Mouse (Mus musculus) forebrain, embryonic 11.5 days (tissue): ENCODE measurements around the gene Tomm7. TPM values are rescaled to one million over a fixed set of nuclear protein-coding genes. Genes with fewer than 3 reads are reported as not detected.
"Not testable (repeated sequence)": the region's sequence is repeated elsewhere in the genome, so short reads cannot be mapped to it uniquely, and the experiment has no call there.

ENCODE experiments used
- ATAC-seq: fragments of 200-750 bp; cut with Nextera tagmentation; replicated peaks from 2 replicates; pipeline ENCODE4 v1.8.0; 2017; ENCODE audit warnings: moderate TSS enrichment; ENCODE audit not compliant: low FRiP score
- DNase-seq: peaks from one replicate; pipeline ENCODE4 v3.0.0-alpha.2; 2017; ENCODE audit warnings: low spot score
- H3K27ac ChIP-seq: fragments of 300-500 bp; sonication (generic); 2 replicates; pipeline ENCODE4 v1.5.1; 2014; ENCODE audit warnings: low read depth, low read length
- H3K27me3 ChIP-seq: fragments of 300-500 bp; sonication (generic); 2 replicates; pipeline ENCODE4 v1.6.1; 2014; ENCODE audit warnings: mild to moderate bottlenecking, low read length, mixed read lengths; ENCODE audit not compliant: control insufficient read depth, insufficient read depth
- H3K36me3 ChIP-seq: fragments of 300-500 bp; sonication (generic); 2 replicates; pipeline ENCODE4 v1.6.1; 2014; ENCODE audit warnings: mild to moderate bottlenecking, low read length, moderate library complexity, mixed read lengths; ENCODE audit not compliant: control insufficient read depth, insufficient read depth
- H3K4me1 ChIP-seq: fragments of 300-500 bp; sonication (generic); replicated peaks from 2 replicates; pipeline ENCODE4 v1.6.1; 2014; ENCODE audit warnings: low read length, mixed read lengths; ENCODE audit not compliant: control insufficient read depth, insufficient read depth
- H3K4me2 ChIP-seq: fragments of 300-500 bp; sonication (generic); 2 replicates; pipeline ENCODE4 v1.6.1; 2014; ENCODE audit warnings: low read depth, mild to moderate bottlenecking, low read length, moderate library complexity, mixed read lengths; ENCODE audit not compliant: severe bottlenecking
- H3K4me3 ChIP-seq: fragments of 300-500 bp; sonication (generic); 2 replicates; pipeline ENCODE4 v1.5.1; 2014; ENCODE audit warnings: low read depth, low read length
- H3K9ac ChIP-seq: fragments of 300-500 bp; sonication (generic); 2 replicates; pipeline ENCODE4 v1.6.1; 2014; ENCODE audit warnings: low read length
- H3K9me3 ChIP-seq: fragments of 300-500 bp; sonication (generic); 2 replicates; pipeline ENCODE4 v1.6.1; 2016; ENCODE audit warnings: low read length, mixed read lengths; ENCODE audit not compliant: control insufficient read depth
- WGBS: fragments of 180-500 bp; shearing (Covaris S2); extraction: QIAGEN DNeasy Blood & Tissue Kit; methylation state at CpG from one replicate; pipeline ENCODE4 v1.1.7; 2014; 5-methylcytosine and 5-hydroxymethylcytosine counted together
- polyA plus RNA-seq: library from polyadenylated mRNA; unstranded; fragments of >200 nt; fragmentation: Nextera tagmentation; extraction: Ambion mirVana; gene quantifications from 2 replicates; pipeline ENCODE4 v1.2.1, GENCODE M21; 2014

Tomm7 gene
- 122 and 132 TPM in 2 replicates for polyA plus RNA-seq

- H3K4me3 ChIP-seq = peak within 1 kb of the TSS; percentile 53
- ATAC-seq (peak; percentile 94), DNase-seq (peak; percentile 98)
- no peaks in the 10 kb centered on the region for H3K9me3 ChIP-seq
- no peaks in the 10 kb centered on the region for H3K27me3 ChIP-seq
- peak within 1 kb of the TSS; percentile 74 for H3K27ac ChIP-seq
- under 1% methylated on average over 44 of the region's 44 CpGs for WGBS
- H3K4me2 ChIP-seq = peak within 1 kb of the TSS; percentile 73
- H3K4me1 ChIP-seq = peaks cover 5% of the 10 kb centered on the region; the same call in 1 of the 2 replicates
- H3K36me3 ChIP-seq = peaks cover 2% of the 10 kb centered on the region; the same call in 1 of the 2 replicates
- H3K9ac ChIP-seq = peak within 1 kb of the TSS; percentile 68
Measured at GRCm38 (mm10) chr5:23843674-23844530, at the start of gene Tomm7. Gene Tomm7 (minus strand): TSS chr5:23844161.

GRCm38 (mm10) chr5:23893156-23893863 lies 49.3 kb upstream of the Tomm7 start:
- Histone ChIP-seq H3K9ac (no peak overlapping the region), H3K27me3 (no peaks in the 10 kb centered on the region), H3K4me1 (no peaks in the 10 kb centered on the region), H3K4me2 (no peak overlapping the region), H3K36me3 (no peaks in the 10 kb centered on the region), H3K9me3 (no peaks in the 10 kb centered on the region), H3K4me3 (no peak overlapping the region), H3K27ac (no peak overlapping the region)
- no peak for ATAC-seq
- 82% methylated on average over 5 of the region's 5 CpGs for WGBS
- DNase-seq = no peak

GRCm38 (mm10) chr5:23890734-23891133 lies 46.8 kb upstream of the Tomm7 start:
- H3K36me3 ChIP-seq = no peaks in the 10 kb centered on the region
- no peaks in the 10 kb centered on the region for H3K27me3 ChIP-seq
- no peak for ATAC-seq
- DNase-seq = peak; percentile 75
- H3K4me1 ChIP-seq = no peaks in the 10 kb centered on the region
- no peak overlapping the region for H3K9ac ChIP-seq
- H3K27ac ChIP-seq = no peak overlapping the region
- H3K4me3 ChIP-seq = no peak overlapping the region
- no peak overlapping the region for H3K4me2 ChIP-seq
- H3K9me3 ChIP-seq = no peaks in the 10 kb centered on the region
- 42% methylated on average over 10 of the region's 10 CpGs for WGBS

GRCm38 (mm10) chr5:23889461-23889860 lies 45.5 kb upstream of the Tomm7 start:
- 80% methylated on average over 4 of the region's 4 CpGs for WGBS

GRCm38 (mm10) chr5:23887111-23887510 lies 43.1 kb upstream of the Tomm7 start:
- ATAC-seq (no peak), DNase-seq (no peak)
- Histone ChIP-seq H3K4me2 (no peak overlapping the region), H3K27ac (no peak overlapping the region), H3K4me3 (no peak overlapping the region), H3K27me3 (no peaks in the 10 kb centered on the region), H3K9ac (no peak overlapping the region), H3K9me3 (no peaks in the 10 kb centered on the region), H3K4me1 (no peaks in the 10 kb centered on the region), H3K36me3 (no peaks in the 10 kb centered on the region)
- WGBS = 76% methylated on average over 3 of the region's 3 CpGs

More at GRCm38 (mm10) chr5:23889461-23889860, 45.5 kb upstream of the Tomm7 start:
- Histone ChIP-seq H3K27me3 (no peaks in the 10 kb centered on the region), H3K9me3 (no peaks in the 10 kb centered on the region), H3K36me3 (no peaks in the 10 kb centered on the region), H3K4me2 (no peak overlapping the region), H3K4me3 (no peak overlapping the region), H3K9ac (no peak overlapping the region), H3K4me1 (no peaks in the 10 kb centered on the region), H3K27ac (no peak overlapping the region)
- ATAC-seq = no peak
- DNase-seq = no peak

- DNase-seq (no peak), ATAC-seq (no peak)
- WGBS = 81% methylated on average over 5 of the region's 5 CpGs
- no peak overlapping the region for H3K4me2 ChIP-seq
- H3K9ac ChIP-seq = no peak overlapping the region
- H3K36me3 ChIP-seq = no peaks in the 10 kb centered on the region
- no peaks in the 10 kb centered on the region for H3K9me3 ChIP-seq
- no peaks in the 10 kb centered on the region for H3K27me3 ChIP-seq
- no peak overlapping the region for H3K4me3 ChIP-seq
- no peak overlapping the region for H3K27ac ChIP-seq
- H3K4me1 ChIP-seq = no peaks in the 10 kb centered on the region
Measured at GRCm38 (mm10) chr5:23874457-23874856, 30.5 kb upstream of the Tomm7 start.

GRCm38 (mm10) chr5:23872586-23872985 lies 28.6 kb upstream of the Tomm7 start:
- WGBS = 90% methylated on average over 6 of the region's 6 CpGs
- ATAC-seq = no peak
- no peaks in the 10 kb centered on the region for H3K9me3 ChIP-seq

GRCm38 (mm10) chr5:23871323-23871722 lies 27.4 kb upstream of the Tomm7 start:
- not testable (repeated sequence) for H3K4me2 ChIP-seq
- 86% methylated on average over 2 of the region's 2 CpGs for WGBS

More at GRCm38 (mm10) chr5:23872586-23872985, 28.6 kb upstream of the Tomm7 start:
- no peak for DNase-seq
- no peaks in the 10 kb centered on the region for H3K4me1 ChIP-seq
- H3K4me2 ChIP-seq = no peak overlapping the region
- H3K4me3 ChIP-seq = no peak overlapping the region
- no peaks in the 10 kb centered on the region for H3K27me3 ChIP-seq
- no peak overlapping the region for H3K27ac ChIP-seq
- H3K9ac ChIP-seq = no peak overlapping the region
- no peaks in the 10 kb centered on the region for H3K36me3 ChIP-seq

More at GRCm38 (mm10) chr5:23871323-23871722, 27.4 kb upstream of the Tomm7 start:
- ATAC-seq, H3K4me3 ChIP-seq, H3K27ac ChIP-seq, DNase-seq, H3K9ac ChIP-seq, H3K36me3 ChIP-seq, H3K4me1 ChIP-seq, H3K27me3 ChIP-seq, H3K9me3 ChIP-seq: not testable (repeated sequence)
